Mouse (Mus musculus) heart, postnatal 0 days (tissue): ENCODE measurements around the gene Chadl.

Source experiments
- CTCF ChIP-seq: IDR thresholded peaks from 2 replicates; pipeline ENCODE4 v1.5.1; 2016; ENCODE audit warnings: antibody characterized with exemption, control low read depth, low read depth
- EP300 ChIP-seq: IDR thresholded peaks from 2 replicates; pipeline ENCODE4 v1.6.1; 2016; ENCODE audit warnings: antibody characterized with exemption, low read depth

DNA sequence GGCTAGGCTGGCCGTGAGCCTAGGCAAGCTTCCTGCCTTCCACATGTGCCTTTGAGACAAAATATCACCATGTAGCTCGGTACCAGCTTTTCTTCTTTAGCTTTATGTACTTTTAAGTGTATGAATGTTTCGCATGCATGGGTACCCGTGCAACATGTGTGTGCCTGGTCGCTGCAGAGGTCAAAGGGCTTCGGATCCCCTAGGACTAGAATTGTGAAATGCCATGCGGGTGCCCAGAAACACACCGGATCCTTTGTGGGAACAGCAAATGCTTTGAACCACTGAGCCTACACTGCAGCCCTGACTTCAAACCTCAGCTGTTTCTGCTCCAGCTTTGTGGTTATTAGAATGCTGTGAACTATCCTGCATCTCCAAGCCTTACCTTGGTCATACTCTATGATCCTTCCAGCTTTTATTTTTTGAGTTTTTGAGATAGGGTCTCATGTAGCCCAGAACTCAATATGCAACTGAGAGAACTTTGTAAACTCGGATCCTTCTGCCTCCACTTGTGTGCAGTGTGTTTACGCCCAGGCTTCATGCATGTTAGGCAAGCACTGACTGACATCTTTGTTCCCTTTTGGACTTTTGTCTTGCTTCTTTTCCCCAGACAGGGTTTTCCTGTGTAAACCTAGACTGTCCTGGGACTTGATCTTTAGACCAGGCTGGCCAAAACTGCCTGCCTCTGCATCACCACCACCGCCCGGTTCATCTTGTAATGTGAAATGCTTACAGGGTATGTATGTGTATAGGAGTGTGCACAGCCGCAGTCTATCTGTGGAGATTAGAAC lies 5.4 kb upstream of the Chadl start:
- TF ChIP-seq CTCF (no peak), EP300 (no peak)
